Mouse (Mus musculus) lung, postnatal 0 days (tissue): ENCODE results near the gene Cdk15.

Experiments
- CTCF ChIP-seq: IDR thresholded peaks from 2 replicates; pipeline ENCODE4 v1.5.1; 2016; ENCODE audit warnings: antibody characterized with exemption, mild to moderate bottlenecking
- EP300 ChIP-seq: IDR thresholded peaks from 2 replicates; pipeline ENCODE4 v1.6.1; 2016; ENCODE audit warnings: antibody characterized with exemption, mild to moderate bottlenecking, control low read depth

GRCm38 (mm10) chr1:59317397-59317796, 60.7 kb downstream of the Cdk15 start:
- TF ChIP-seq EP300 = no peak
- TF ChIP-seq CTCF = no peak
